Mouse (Mus musculus) liver, embryonic 14.5 days (tissue): ENCODE results near the gene Get4. TPM values are rescaled to one million over a fixed set of nuclear protein-coding genes. Genes with fewer than 3 reads are reported as not detected.

Source experiments
- ATAC-seq: fragments of 200-750 bp; cut with Nextera tagmentation; 2 replicates; pipeline ENCODE4 v1.8.0; 2017; ENCODE audit warnings: moderate number of reproducible peaks, mild to moderate bottlenecking, moderate library complexity; ENCODE audit not compliant: insufficient read depth
- DNase-seq, 3 experiments: peaks; one replicate each; pipeline ENCODE4 v3.0.0-alpha.2; 2012 to 2013; ENCODE audit warnings: low read depth in 3 of 3, low spot score in 3 of 3
- H3K27ac ChIP-seq: fragments of 300-500 bp; sonication (generic); 2 replicates; pipeline ENCODE4 v1.5.1; 2014; ENCODE audit warnings: moderate library complexity, mild to moderate bottlenecking, control low read depth, inconsistent platforms
- H3K27me3 ChIP-seq: fragments of 300-500 bp; sonication (generic); 2 replicates; pipeline ENCODE4 v1.6.1; 2014; ENCODE audit warnings: mild to moderate bottlenecking, low read length, moderate library complexity; ENCODE audit not compliant: control insufficient read depth, insufficient read depth
- H3K36me3 ChIP-seq: fragments of 300-500 bp; sonication (generic); replicated peaks from 2 replicates; pipeline ENCODE4 v1.6.1; 2014; ENCODE audit warnings: low read depth; ENCODE audit not compliant: control insufficient read depth, insufficient read depth
- H3K4me1 ChIP-seq, 2 experiments: fragments of 200-500 bp in 1 of 2; fragments of 300-500 bp in 1 of 2; sonication (generic) in 1 of 2; replicated peaks; 2 replicates each; pipeline ENCODE4 v1.6.1; 2012 to 2014; ENCODE audit warnings: antibody characterized with exemption in 1 of 2, inconsistent platforms in 1 of 2, low read length in 1 of 2; ENCODE audit not compliant: control insufficient read depth in 2 of 2, insufficient read depth in 2 of 2
- H3K4me2 ChIP-seq: fragments of 300-500 bp; sonication (generic); 2 replicates; pipeline ENCODE4 v1.6.1; 2014; ENCODE audit warnings: low read depth, mild to moderate bottlenecking, control low read depth, moderate library complexity
- H3K4me3 ChIP-seq, 2 experiments: fragments of 200-500 bp in 1 of 2; fragments of 300-500 bp in 1 of 2; sonication (generic) in 1 of 2; 2 replicates each; pipeline ENCODE4 v1.5.1; 2012 to 2014; ENCODE audit warnings: low read depth in 2 of 2, low read length in 2 of 2, mild to moderate bottlenecking in 2 of 2, control low read depth in 1 of 2, inconsistent platforms in 1 of 2, moderate library complexity in 1 of 2; ENCODE audit not compliant: insufficient read depth in 1 of 2
- H3K9ac ChIP-seq: fragments of 300-500 bp; sonication (generic); replicated peaks from 2 replicates; pipeline ENCODE4 v1.6.1; 2014; ENCODE audit warnings: mild to moderate bottlenecking, control low read depth, moderate library complexity
- H3K9me3 ChIP-seq: fragments of 300-500 bp; sonication (generic); 2 replicates; pipeline ENCODE4 v1.6.1; 2016; ENCODE audit warnings: low read length, mixed read lengths; ENCODE audit not compliant: control insufficient read depth
- CTCF ChIP-seq: IDR thresholded peaks from 2 replicates; pipeline ENCODE4 v1.5.1; 2016; ENCODE audit warnings: antibody characterized with exemption, low read depth, control low read depth
- EP300 ChIP-seq: IDR thresholded peaks from 2 replicates; pipeline ENCODE4 v1.6.1; 2016; ENCODE audit warnings: antibody characterized with exemption, low read depth
- WGBS: fragments of 180-500 bp; shearing (Covaris S2); extraction: QIAGEN DNeasy Blood & Tissue Kit; methylation state at CpG from one replicate; pipeline ENCODE4 v1.1.7; 2014; ENCODE audit not compliant: insufficient replicate concordance; 5-methylcytosine and 5-hydroxymethylcytosine counted together
- polyA plus RNA-seq, 2 experiments: library from polyadenylated mRNA; depleted of rRNA in 1 of 2; stranded (reverse) in 1 of 2; unstranded in 1 of 2; fragments of >200 nt; fragmentation: Nextera tagmentation in 1 of 2; extraction: Ambion mirVana in 1 of 2; gene quantifications; 2 replicates each; pipeline versions ENCODE4 v1.2.1 to v1.2.3; 2012 to 2014

Get4 gene
- polyA plus RNA-seq, 2 experiments, result 56.8 to 107 TPM

GRCm38 (mm10) chr5:139313536-139313935, 61.4 kb downstream of the Get4 start:
- H3K27me3 ChIP-seq, result no peaks in the 10 kb centered on the region
- TF ChIP-seq CTCF (no peak), EP300 (no peak)
- no peak overlapping the region for H3K4me3 ChIP-seq
- 69% methylated on average over 9 of the region's 9 CpGs for WGBS
- H3K9ac ChIP-seq, result no peak overlapping the region
- peaks cover 0 to 7% of the 10 kb centered on the region in 2 experiments; a peak in 2 of 4 replicates for H3K4me1 ChIP-seq
- DNase-seq (no peak), ATAC-seq (no peak)
- H3K4me2 ChIP-seq, result no peak overlapping the region
- no peaks in the 10 kb centered on the region for H3K36me3 ChIP-seq
- no peaks in the 10 kb centered on the region for H3K9me3 ChIP-seq
- no peak overlapping the region for H3K27ac ChIP-seq

GRCm38 (mm10) chr5:139314941-139315642, 63.0 kb downstream of the Get4 start:
- Histone ChIP-seq H3K9me3 (no peaks in the 10 kb centered on the region), H3K27ac (no peak overlapping the region), H3K27me3 (no peaks in the 10 kb centered on the region), H3K4me1 (peaks cover 0 to 7% of the 10 kb centered on the region in 2 experiments; a peak in 2 of 4 replicates), H3K4me3 (no peak overlapping the region), H3K36me3 (no peaks in the 10 kb centered on the region), H3K4me2 (no peak overlapping the region), H3K9ac (no peak overlapping the region)
- WGBS, result 69% methylated on average over 12 of the region's 12 CpGs
- TF ChIP-seq EP300 (no peak), CTCF (no peak)
- DNase-seq, result no peak
- ATAC-seq, result no peak

GRCm38 (mm10) chr5:139316982-139317675, 65.0 kb downstream of the Get4 start:
- H3K4me2 ChIP-seq, result no peak overlapping the region
- H3K9me3 ChIP-seq, result no peaks in the 10 kb centered on the region
- H3K4me3 ChIP-seq, result no peak overlapping the region
- no peak overlapping the region for H3K27ac ChIP-seq
- no peak overlapping the region for H3K9ac ChIP-seq
- H3K36me3 ChIP-seq, result no peaks in the 10 kb centered on the region
- TF ChIP-seq CTCF (no peak), EP300 (no peak)
- DNase-seq, result peak in 1 of 3 experiments; percentile 16
- H3K4me1 ChIP-seq, result peaks cover 0 to 7% of the 10 kb centered on the region in 2 experiments; a peak in 2 of 4 replicates
- peak; percentile 65 for ATAC-seq
- 52% methylated on average over 6 of the region's 6 CpGs for WGBS
- H3K27me3 ChIP-seq, result no peaks in the 10 kb centered on the region

- Histone ChIP-seq H3K4me1 (peaks cover 0 to 7% of the 10 kb centered on the region in 2 experiments; a peak in 2 of 4 replicates), H3K27me3 (no peaks in the 10 kb centered on the region), H3K4me2 (no peak overlapping the region), H3K36me3 (no peaks in the 10 kb centered on the region), H3K4me3 (no peak overlapping the region), H3K9me3 (no peaks in the 10 kb centered on the region), H3K9ac (no peak overlapping the region), H3K27ac (no peak overlapping the region)
- no peak for TF ChIP-seq EP300
- TF ChIP-seq CTCF, result no peak
- 71% methylated on average over 21 of the region's 21 CpGs for WGBS
- DNase-seq, result no peak
- ATAC-seq, result no peak; the same call in 1 of the 2 replicates
Measured at GRCm38 (mm10) chr5:139317751-139318504, 65.8 kb downstream of the Get4 start.

Other genes starting within 250 kb of the Get4 start
- gene Prkar1b, start 102.3 kb upstream of the Get4 start, polyA plus RNA-seq (2012; rRNA removed), result 0.66 and 0.73 TPM in 2 replicates
- 0.44 and 1.7 TPM in 2 replicates for gene Prkar1b, start 102.3 kb upstream of the Get4 start, polyA plus RNA-seq (2014; fragmentation: Nextera tagmentation; extraction: Ambion mirVana)
- 6.5 and 8.6 TPM in 2 replicates for gene Dnaaf5, start 102.1 kb upstream of the Get4 start, polyA plus RNA-seq (2012; rRNA removed)
- 2.0 and 2.2 TPM in 2 replicates for gene Dnaaf5, start 102.1 kb upstream of the Get4 start, polyA plus RNA-seq (2014; fragmentation: Nextera tagmentation; extraction: Ambion mirVana)
- gene Sun1, start 51.7 kb upstream of the Get4 start, polyA plus RNA-seq (2012; rRNA removed), result 15.4 and 17.9 TPM in 2 replicates
- gene Sun1, start 51.7 kb upstream of the Get4 start, polyA plus RNA-seq (2014; fragmentation: Nextera tagmentation; extraction: Ambion mirVana), result 19.9 and 21.2 TPM in 2 replicates
- gene Adap1, start 73.3 kb downstream of the Get4 start, polyA plus RNA-seq (2012; rRNA removed), result 3.0 and 3.1 TPM in 2 replicates
- 2.2 and 2.7 TPM in 2 replicates for gene Adap1, start 73.3 kb downstream of the Get4 start, polyA plus RNA-seq (2014; fragmentation: Nextera tagmentation; extraction: Ambion mirVana)
- 22.6 and 23.3 TPM in 2 replicates for gene Cox19, start 99.1 kb downstream of the Get4 start, polyA plus RNA-seq (2012; rRNA removed)
- 61.4 and 62.3 TPM in 2 replicates for gene Cox19, start 99.1 kb downstream of the Get4 start, polyA plus RNA-seq (2014; fragmentation: Nextera tagmentation; extraction: Ambion mirVana)
- gene Cyp2w1, start 100.3 kb downstream of the Get4 start, polyA plus RNA-seq (2012; rRNA removed), result 0.03 and 0.05 TPM in 2 replicates
- gene Cyp2w1, start 100.3 kb downstream of the Get4 start, polyA plus RNA-seq (2014; fragmentation: Nextera tagmentation; extraction: Ambion mirVana), result not detected in 2 replicates
- gene Gpr146, start 125.4 kb downstream of the Get4 start, polyA plus RNA-seq (2012; rRNA removed), result 14.6 and 14.7 TPM in 2 replicates
- 18.4 and 20.1 TPM in 2 replicates for gene Gpr146, start 125.4 kb downstream of the Get4 start, polyA plus RNA-seq (2014; fragmentation: Nextera tagmentation; extraction: Ambion mirVana)
- 0.93 and 1.1 TPM in 2 replicates for gene C130050O18Rik, start 153.0 kb downstream of the Get4 start, polyA plus RNA-seq (2012; rRNA removed)
- gene C130050O18Rik, start 153.0 kb downstream of the Get4 start, polyA plus RNA-seq (2014; fragmentation: Nextera tagmentation; extraction: Ambion mirVana), result 1.0 and 1.3 TPM in 2 replicates
- 0.06 and 0.07 TPM in 2 replicates for gene Gper1, start 170.8 kb downstream of the Get4 start, polyA plus RNA-seq (2012; rRNA removed)
- gene Gper1, start 170.8 kb downstream of the Get4 start, polyA plus RNA-seq (2014; fragmentation: Nextera tagmentation; extraction: Ambion mirVana), result 0.20 TPM in 1 of 2 replicates, not detected in the other
- 11.1 and 11.2 TPM in 2 replicates for gene 3110082I17Rik, start 208.2 kb downstream of the Get4 start, polyA plus RNA-seq (2012; rRNA removed)
- gene 3110082I17Rik, start 208.2 kb downstream of the Get4 start, polyA plus RNA-seq (2014; fragmentation: Nextera tagmentation; extraction: Ambion mirVana), result 11.6 and 14.1 TPM in 2 replicates
- 3.1 and 3.2 TPM in 2 replicates for gene Zfand2a, start 232.2 kb downstream of the Get4 start, polyA plus RNA-seq (2012; rRNA removed)
- gene Zfand2a, start 232.2 kb downstream of the Get4 start, polyA plus RNA-seq (2014; fragmentation: Nextera tagmentation; extraction: Ambion mirVana), result 1.4 TPM in 2 replicates